Mouse (Mus musculus): ENCODE data around the gene Pigx.

- TF ChIP-seq CTCF (IDR thresholded peaks at IDR 0.05) (no peak), POLR2A (IDR thresholded peaks at IDR 0.05; ENCODE audit: insufficient read depth, low read depth, low read length) (no peak), EP300 (IDR thresholded peaks at IDR 0.05; ENCODE audit: insufficient read depth, low read depth, low read length) (no peak)
Observed at GRCm38 (mm10) chr16:32068389-32069300, 30.9 kb downstream of the Pigx start.
